Mouse (Mus musculus) liver, embryonic 13.5 days (tissue): ENCODE measurements around the gene Ifit2. TPM values are rescaled to one million over a fixed set of nuclear protein-coding genes. Genes with fewer than 3 reads are reported as not detected.

Source experiments
- ATAC-seq: fragments of 200-750 bp; cut with Nextera tagmentation; 2 replicates; pipeline ENCODE4 v1.8.0; 2017; ENCODE audit warnings: low read depth, mild to moderate bottlenecking, moderate number of reproducible peaks, moderate library complexity
- DNase-seq: peaks from one replicate; pipeline ENCODE4 v3.0.0; 2022
- H3K27ac ChIP-seq: fragments of 300-500 bp; sonication (generic); 2 replicates; pipeline ENCODE4 v1.5.1; 2015; ENCODE audit warnings: moderate library complexity, mild to moderate bottlenecking, inconsistent platforms
- H3K27me3 ChIP-seq: fragments of 300-500 bp; sonication (generic); 2 replicates; pipeline ENCODE4 v1.6.1; 2015; ENCODE audit warnings: mild to moderate bottlenecking, inconsistent platforms
- H3K36me3 ChIP-seq: fragments of 300-500 bp; sonication (generic); 2 replicates; pipeline ENCODE4 v1.6.1; 2015; ENCODE audit warnings: mild to moderate bottlenecking, inconsistent platforms
- H3K4me1 ChIP-seq: fragments of 300-500 bp; sonication (generic); replicated peaks from 2 replicates; pipeline ENCODE4 v1.6.1; 2015; ENCODE audit warnings: inconsistent platforms
- H3K4me2 ChIP-seq: fragments of 300-500 bp; sonication (generic); 2 replicates; pipeline ENCODE4 v1.6.1; 2015; ENCODE audit warnings: inconsistent platforms, mild to moderate bottlenecking, moderate library complexity
- H3K4me3 ChIP-seq: fragments of 300-500 bp; sonication (generic); replicated peaks from 2 replicates; pipeline ENCODE4 v1.5.1; 2015; ENCODE audit warnings: mild to moderate bottlenecking, inconsistent platforms
- H3K9ac ChIP-seq: fragments of 300-500 bp; sonication (generic); 2 replicates; pipeline ENCODE4 v1.6.1; 2015; ENCODE audit warnings: mild to moderate bottlenecking, inconsistent platforms
- H3K9me3 ChIP-seq: fragments of 300-500 bp; sonication (generic); replicated peaks from 2 replicates; pipeline ENCODE4 v1.6.1; 2016; ENCODE audit warnings: inconsistent platforms
- WGBS: fragments of 180-500 bp; shearing (Covaris S2); methylation state at CpG from one replicate; pipeline ENCODE4 v1.1.7; 2015; ENCODE audit not compliant: insufficient replicate concordance; 5-methylcytosine and 5-hydroxymethylcytosine counted together
- polyA plus RNA-seq: library from polyadenylated mRNA; unstranded; fragments of >200 nt; fragmentation: Nextera tagmentation; extraction: Ambion mirVana; gene quantifications from 2 replicates; pipeline ENCODE4 v1.2.1, GENCODE M21; 2015

Gene Ifit2
- polyA plus RNA-seq, 1 experiment from 2014 or later: 3.0 TPM

- H3K9ac ChIP-seq: no peak overlapping the region
- H3K27me3 ChIP-seq: no peaks in the 10 kb centered on the region
- 66% methylated on average over 4 of the region's 4 CpGs for WGBS
- H3K4me2 ChIP-seq: no peak overlapping the region
- peaks cover 18% of the 10 kb centered on the region; the same call in 1 of the 2 replicates for H3K36me3 ChIP-seq
- no peaks in the 10 kb centered on the region for H3K9me3 ChIP-seq
- H3K27ac ChIP-seq: no peak overlapping the region
- H3K4me1 ChIP-seq: peaks cover 30% of the 10 kb centered on the region
- H3K4me3 ChIP-seq: no peak overlapping the region
- no peak for ATAC-seq
- DNase-seq: no peak
These were observed 30.4 kb upstream of the Ifit2 start for GRCm38 (mm10) chr19:34520051-34520450.

GRCm38 (mm10) chr19:34521361-34521760 is 29.1 kb upstream of the Ifit2 start:
- Histone ChIP-seq H3K4me3 (no peak overlapping the region), H3K9ac (no peak overlapping the region), H3K27me3 (no peaks in the 10 kb centered on the region), H3K36me3 (peaks cover 18% of the 10 kb centered on the region; the same call in 1 of the 2 replicates), H3K9me3 (no peaks in the 10 kb centered on the region), H3K4me2 (no peak overlapping the region), H3K27ac (no peak overlapping the region), H3K4me1 (peaks cover 36% of the 10 kb centered on the region)
- 34% methylated on average over 2 of the region's 2 CpGs for WGBS
- DNase-seq: no peak
- no peak for ATAC-seq

GRCm38 (mm10) chr19:34521978-34522377 is 28.5 kb upstream of the Ifit2 start:
- no peaks in the 10 kb centered on the region for H3K27me3 ChIP-seq
- H3K9ac ChIP-seq: no peak overlapping the region
- H3K4me2 ChIP-seq: no peak overlapping the region
- H3K36me3 ChIP-seq: peaks cover 18% of the 10 kb centered on the region; the same call in 1 of the 2 replicates
- WGBS: 59% methylated on average over 1 of the region's 1 CpGs
- no peak overlapping the region for H3K4me3 ChIP-seq
- no peaks in the 10 kb centered on the region for H3K9me3 ChIP-seq
- ATAC-seq (no peak), DNase-seq (no peak)
- H3K4me1 ChIP-seq: peaks cover 37% of the 10 kb centered on the region
- no peak overlapping the region for H3K27ac ChIP-seq

GRCm38 (mm10) chr19:34523106-34523725 is 27.3 kb upstream of the Ifit2 start:
- Histone ChIP-seq H3K9me3 (no peaks in the 10 kb centered on the region), H3K27me3 (no peaks in the 10 kb centered on the region), H3K4me2 (no peak overlapping the region), H3K9ac (no peak overlapping the region), H3K36me3 (peaks cover 15% of the 10 kb centered on the region; the same call in 1 of the 2 replicates), H3K27ac (no peak overlapping the region), H3K4me3 (no peak overlapping the region), H3K4me1 (peaks cover 29% of the 10 kb centered on the region)
- 79% methylated on average over 12 of the region's 12 CpGs for WGBS
- DNase-seq (no peak), ATAC-seq (no peak)

DNA sequence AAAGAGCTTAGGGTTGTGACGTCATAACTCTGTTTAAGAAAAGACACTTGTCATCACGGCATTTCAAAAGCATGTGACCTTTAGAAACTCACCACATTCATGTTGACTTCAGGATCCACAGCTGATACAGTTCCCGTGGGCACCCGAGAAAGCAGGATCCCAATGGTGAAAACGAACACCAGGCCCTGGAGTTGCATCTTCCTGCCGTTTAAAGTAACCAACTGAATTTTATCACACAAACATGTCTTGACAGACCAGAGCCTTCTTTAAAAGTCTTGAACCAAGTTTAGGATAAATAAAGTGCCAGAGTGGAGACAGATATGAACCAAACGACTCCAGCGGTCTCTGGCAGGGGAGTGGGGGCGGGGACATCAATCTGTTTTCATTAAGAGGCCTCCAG is 25.8 kb upstream of the Ifit2 start:
- ATAC-seq: no peak
- peak overlapping the region; percentile 23; the same call in 1 of the 2 replicates for H3K4me2 ChIP-seq
- no peak for DNase-seq

GRCm38 (mm10) chr19:34526321-34526923 is 24.1 kb upstream of the Ifit2 start:
- Histone ChIP-seq H3K4me3 (peak overlapping the region; percentile 69), H3K9me3 (no peaks in the 10 kb centered on the region), H3K27me3 (no peaks in the 10 kb centered on the region), H3K27ac (peak overlapping the region; percentile 76), H3K9ac (peak overlapping the region; percentile 74), H3K36me3 (peaks cover 4% of the 10 kb centered on the region; the same call in 1 of the 2 replicates), H3K4me1 (peaks cover 22% of the 10 kb centered on the region), H3K4me2 (peak overlapping the region; percentile 88)
- ATAC-seq (peak; percentile 25), DNase-seq (peak; percentile 23)
- WGBS: 2% methylated on average over 11 of the region's 11 CpGs

More for the DNA sequence above, 25.8 kb upstream of the Ifit2 start:
- 62% methylated on average over 9 of the region's 9 CpGs for WGBS
- H3K4me1 ChIP-seq: peaks cover 22% of the 10 kb centered on the region
- H3K27ac ChIP-seq: no peak overlapping the region
- no peaks in the 10 kb centered on the region for H3K27me3 ChIP-seq
- peaks cover 7% of the 10 kb centered on the region; the same call in 1 of the 2 replicates for H3K36me3 ChIP-seq
- no peaks in the 10 kb centered on the region for H3K9me3 ChIP-seq
- no peak overlapping the region for H3K4me3 ChIP-seq
- H3K9ac ChIP-seq: no peak overlapping the region

DNA sequence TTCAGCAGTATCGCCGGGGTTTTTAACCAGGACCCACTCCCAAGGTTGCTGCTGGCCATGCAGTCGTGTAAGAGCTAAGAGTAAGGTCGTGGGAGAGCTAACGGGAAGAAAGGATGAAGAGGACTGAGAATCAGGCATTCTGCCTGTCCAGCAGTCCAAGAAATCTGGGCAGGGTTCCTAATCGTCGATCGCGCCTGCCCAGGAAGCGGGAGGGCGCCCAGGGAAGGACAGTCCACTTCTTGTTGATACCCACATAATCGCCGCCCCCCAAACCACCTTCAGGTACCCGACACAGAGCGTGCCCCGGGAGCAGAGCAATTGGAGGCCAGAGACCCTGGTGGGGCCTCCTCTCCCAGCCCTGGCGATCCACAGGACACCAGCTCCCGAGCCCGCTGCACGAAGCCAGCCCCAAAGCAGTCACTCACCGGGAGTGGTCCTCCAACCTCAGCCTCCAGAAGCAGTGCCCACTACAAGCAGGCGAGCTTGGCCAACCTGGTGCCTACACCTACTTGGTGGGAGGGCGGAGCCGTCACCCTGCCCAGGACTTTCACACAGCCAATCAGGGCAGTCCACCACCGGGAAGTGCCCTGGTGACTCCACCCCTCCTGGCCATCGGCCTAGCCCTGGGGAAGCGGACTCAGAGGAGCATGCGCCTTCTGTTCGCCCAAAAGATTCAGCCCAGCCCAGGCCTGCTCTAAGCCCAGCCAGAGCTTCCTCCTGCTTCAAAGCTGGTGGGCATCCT is 23.4 kb upstream of the Ifit2 start, which contains the start of gene Lipa:
Lipa (minus strand) TSS at position 534 of the 742 bp plus-strand sequence.
- peak; percentile 100 for ATAC-seq
- Histone ChIP-seq H3K4me1 (peaks cover 18% of the 10 kb centered on the region), H3K27me3 (no peaks in the 10 kb centered on the region), H3K9ac (peak within 1 kb of the TSS; percentile 74), H3K4me3 (peak within 1 kb of the TSS; percentile 69), H3K4me2 (peak within 1 kb of the TSS; percentile 88), H3K9me3 (no peaks in the 10 kb centered on the region), H3K27ac (peak within 1 kb of the TSS; percentile 76), H3K36me3 (0 out of 2 replicates have a peak, but pooled peaks cover 4% of the 10 kb centered on the region)
- WGBS: under 1% methylated on average over 29 of the region's 29 CpGs
- peak; percentile 91 for DNase-seq

DNA sequence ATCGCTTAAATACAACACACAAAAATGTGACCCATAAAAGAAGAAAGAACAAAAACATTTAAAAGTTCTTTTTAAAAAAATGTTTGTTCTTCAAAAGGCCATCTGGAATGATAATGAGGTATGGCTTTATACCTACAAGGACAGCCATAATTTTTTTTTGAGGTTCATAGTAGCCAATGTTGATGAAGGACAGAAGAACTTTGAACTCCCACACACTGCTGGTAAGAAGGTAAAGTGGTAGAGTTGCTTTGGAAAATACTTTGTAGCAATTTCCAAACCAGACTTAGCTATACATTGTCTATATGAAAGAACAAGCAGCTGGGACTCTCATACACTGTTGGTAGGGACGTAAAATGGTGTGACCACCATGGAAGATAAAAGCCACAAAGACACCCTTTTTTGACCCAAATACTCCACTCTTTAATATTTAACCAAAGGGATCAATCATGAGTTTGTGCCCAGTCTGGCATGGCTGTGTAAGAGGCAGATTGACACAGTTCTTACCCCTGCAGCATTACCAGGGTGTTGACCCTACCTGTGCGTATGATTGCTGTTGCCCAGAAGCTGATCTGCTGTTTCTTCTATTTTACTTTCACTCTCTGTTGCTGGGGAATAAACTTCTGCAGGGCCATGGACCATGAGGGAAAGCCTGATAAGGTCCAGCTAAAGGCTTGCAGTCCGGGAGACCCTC is 18.3 kb upstream of the Ifit2 start:
- Histone ChIP-seq H3K4me2 (no peak overlapping the region), H3K4me3 (no peak overlapping the region), H3K36me3 (no peaks in the 10 kb centered on the region), H3K27me3 (no peaks in the 10 kb centered on the region), H3K9me3 (no peaks in the 10 kb centered on the region), H3K27ac (no peak overlapping the region), H3K4me1 (no peaks in the 10 kb centered on the region), H3K9ac (no peak overlapping the region)
- 71% methylated on average over 4 of the region's 4 CpGs for whole genome bisulfite sequencing
- no peak for DNase-seq
- no peak for ATAC-seq

DNA sequence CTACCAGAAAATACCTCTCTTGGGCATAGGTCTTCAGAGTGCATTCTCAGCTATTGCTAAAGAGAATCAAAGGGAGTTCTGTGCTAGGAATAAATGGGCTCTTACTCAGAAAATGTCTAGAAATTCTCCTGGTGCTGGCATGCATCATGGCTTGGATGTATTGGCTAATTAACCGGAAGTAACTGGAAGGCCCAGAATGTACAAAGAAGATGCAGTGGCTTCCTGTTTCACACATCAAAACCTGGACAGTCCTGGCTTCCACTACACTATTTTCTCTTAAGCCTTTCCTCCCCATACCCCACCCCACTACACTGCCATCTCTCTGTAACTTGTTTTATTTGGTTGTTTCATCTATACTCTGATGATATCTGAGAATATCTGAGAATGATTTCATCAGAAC is 11.1 kb upstream of the Ifit2 start:
- DNase-seq (no peak), ATAC-seq (no peak)
- H3K9ac ChIP-seq: no peak overlapping the region
- no peaks in the 10 kb centered on the region for H3K4me1 ChIP-seq
- no peaks in the 10 kb centered on the region for H3K36me3 ChIP-seq
- no peaks in the 10 kb centered on the region for H3K9me3 ChIP-seq
- 60% methylated on average over 1 of the region's 1 CpGs for WGBS
- no peak overlapping the region for H3K4me3 ChIP-seq
- no peaks in the 10 kb centered on the region for H3K27me3 ChIP-seq
- no peak overlapping the region for H3K27ac ChIP-seq
- no peak overlapping the region for H3K4me2 ChIP-seq

DNA sequence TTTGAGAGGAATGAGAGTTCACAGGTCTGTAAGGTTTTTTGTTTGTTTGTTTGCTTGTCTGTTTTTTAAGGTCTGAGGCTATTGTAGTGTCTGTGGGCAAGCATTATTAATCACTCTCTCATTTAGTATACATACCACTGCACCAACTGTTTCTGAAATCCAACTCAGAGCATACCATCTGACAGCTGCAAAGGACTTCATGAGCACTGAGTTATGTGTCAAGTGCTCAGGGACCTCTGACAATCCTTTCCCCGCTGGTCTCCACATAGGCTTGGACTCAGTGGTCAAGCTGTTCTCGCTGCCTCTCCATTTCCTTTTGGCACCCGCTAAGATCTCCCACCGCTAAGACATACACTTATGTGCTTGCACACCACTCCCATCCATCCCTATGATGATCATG is 4.3 kb upstream of the Ifit2 start:
- ATAC-seq (no peak), DNase-seq (no peak)
- no peak overlapping the region for H3K9ac ChIP-seq
- 70% methylated on average over 4 of the region's 4 CpGs for WGBS
- no peak overlapping the region for H3K27ac ChIP-seq
- H3K4me3 ChIP-seq: no peak overlapping the region
- H3K4me1 ChIP-seq: peaks cover 9% of the 10 kb centered on the region
- H3K36me3 ChIP-seq: no peaks in the 10 kb centered on the region
- H3K27me3 ChIP-seq: 0 out of 2 replicates have a peak, but pooled peaks cover 5% of the 10 kb centered on the region
- H3K4me2 ChIP-seq: no peak overlapping the region
- no peaks in the 10 kb centered on the region for H3K9me3 ChIP-seq

DNA sequence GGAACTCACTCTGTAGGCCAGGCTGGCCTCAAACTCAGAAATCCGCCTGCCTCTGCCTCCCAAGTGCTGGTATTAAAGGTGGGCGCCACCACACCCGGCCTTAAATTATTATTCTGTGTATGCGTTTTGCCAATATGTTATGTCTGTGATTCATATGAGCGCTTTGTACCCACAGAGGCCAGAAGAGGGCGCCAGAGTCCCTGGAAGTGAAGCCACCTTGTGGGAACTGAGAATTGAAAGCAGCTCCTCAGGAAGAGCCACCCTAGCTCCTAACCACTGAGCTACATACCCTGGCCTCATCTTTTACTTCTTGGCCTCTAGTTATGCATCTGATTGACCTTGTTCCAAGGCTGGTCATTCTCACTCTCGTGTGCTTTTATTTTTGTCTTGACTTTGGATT is 2.5 kb upstream of the Ifit2 start:
- 0 out of 2 replicates have a peak, but pooled peaks cover 5% of the 10 kb centered on the region for H3K27me3 ChIP-seq
- ATAC-seq (no peak), DNase-seq (peak; percentile 62)
- H3K4me2 ChIP-seq: no peak overlapping the region
- peaks cover 17% of the 10 kb centered on the region for H3K4me1 ChIP-seq
- no peak overlapping the region for H3K27ac ChIP-seq
- H3K4me3 ChIP-seq: no peak overlapping the region
- no peaks in the 10 kb centered on the region for H3K9me3 ChIP-seq
- 16% methylated on average over 7 of the region's 7 CpGs for WGBS
- no peaks in the 10 kb centered on the region for H3K36me3 ChIP-seq
- no peak overlapping the region for H3K9ac ChIP-seq
